Mouse (Mus musculus) thymus, postnatal 10 days (tissue): Measurements from ENCODE around the gene Zdhhc14.
A peak's percentile ranks its signal among the peaks of the same experiment; 100 is the strongest.

ENCODE experiments used
- DNase-seq, 2 experiments: peaks; one replicate each; pipeline ENCODE4 v3.0.0; 2021; ENCODE audit warnings: low spot score in 2 of 2

Gene Zdhhc14

DNA sequence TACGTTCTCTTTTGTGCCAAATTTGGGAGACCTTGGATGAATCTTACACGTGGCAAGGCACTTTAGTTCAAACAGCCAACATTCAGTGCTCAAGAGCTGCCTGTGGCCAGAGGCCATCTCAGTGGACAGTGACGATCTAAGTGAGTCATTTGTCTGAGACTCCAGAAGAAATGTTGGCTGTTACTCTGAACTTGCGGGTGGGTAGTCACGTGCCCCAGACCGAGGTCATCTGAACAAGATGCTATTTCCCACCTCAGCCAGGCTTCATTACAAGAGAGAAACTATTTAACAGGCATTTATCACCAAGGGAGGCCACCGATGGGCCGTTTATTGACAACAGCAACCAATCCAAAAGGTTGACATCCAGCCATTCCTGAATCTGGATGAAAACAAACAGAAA lies 174.3 kb downstream of the Zdhhc14 start:
- no peak for DNase-seq

DNA sequence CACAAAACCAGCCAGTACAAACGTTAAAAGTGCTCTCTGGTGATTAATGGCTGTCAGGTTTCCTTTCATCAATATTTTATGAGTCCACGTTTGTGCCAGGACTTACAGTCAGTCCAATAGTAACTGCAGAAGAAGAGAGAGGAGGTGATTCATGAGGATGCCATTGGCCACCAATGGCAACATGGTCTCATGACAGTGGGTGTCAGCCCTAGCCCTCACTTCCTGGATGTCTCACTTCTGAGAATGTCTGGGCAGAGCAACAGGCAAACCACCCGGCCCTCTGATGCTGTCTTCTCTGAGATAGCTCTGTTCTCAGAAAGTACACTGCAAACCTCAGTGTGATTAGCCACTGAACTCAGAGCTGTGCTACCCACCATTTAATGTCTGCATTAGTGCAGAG lies 176.1 kb downstream of the Zdhhc14 start:
- no peak for DNase-seq

DNA sequence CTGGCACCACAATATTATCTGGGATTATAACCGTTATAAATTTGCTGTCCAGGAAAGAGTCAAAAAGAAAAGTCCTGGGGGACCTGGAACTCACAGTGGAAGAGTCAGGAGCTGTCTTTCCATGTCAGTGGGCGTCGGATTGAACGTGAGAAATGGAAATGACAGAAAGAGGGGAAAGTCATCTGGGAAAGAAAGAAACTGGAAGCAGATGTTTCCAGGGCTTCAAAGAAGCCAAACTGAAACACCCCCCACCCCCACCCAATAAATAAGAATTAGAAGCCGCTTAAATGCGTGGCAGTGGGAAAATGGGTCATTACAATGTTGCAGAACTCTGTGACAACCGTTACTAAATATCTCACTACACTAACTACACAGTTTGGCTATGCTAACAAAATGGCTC lies 176.6 kb downstream of the Zdhhc14 start:
- no peak for DNase-seq

DNA sequence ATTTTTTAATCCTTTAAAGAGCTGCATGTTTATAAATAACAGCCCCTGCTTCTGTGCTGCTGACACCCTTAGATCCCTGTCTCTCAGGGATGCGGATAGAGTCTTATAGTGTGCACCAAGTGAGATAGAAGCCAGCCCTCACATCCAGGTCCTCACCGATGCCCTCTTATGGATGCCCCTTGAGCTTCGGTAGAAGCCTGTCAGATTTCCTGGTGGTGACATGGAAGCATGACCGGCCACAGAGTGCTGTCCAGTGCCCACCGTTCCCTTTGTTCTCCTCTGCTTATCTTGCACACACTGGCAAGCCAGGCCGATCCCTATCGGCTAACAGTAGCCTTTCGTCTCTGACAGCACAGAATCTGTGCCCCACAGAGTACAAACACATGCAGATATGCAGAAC lies 183.6 kb downstream of the Zdhhc14 start:
- peak in 1 of 2 experiments; percentile 15 for DNase-seq

DNA sequence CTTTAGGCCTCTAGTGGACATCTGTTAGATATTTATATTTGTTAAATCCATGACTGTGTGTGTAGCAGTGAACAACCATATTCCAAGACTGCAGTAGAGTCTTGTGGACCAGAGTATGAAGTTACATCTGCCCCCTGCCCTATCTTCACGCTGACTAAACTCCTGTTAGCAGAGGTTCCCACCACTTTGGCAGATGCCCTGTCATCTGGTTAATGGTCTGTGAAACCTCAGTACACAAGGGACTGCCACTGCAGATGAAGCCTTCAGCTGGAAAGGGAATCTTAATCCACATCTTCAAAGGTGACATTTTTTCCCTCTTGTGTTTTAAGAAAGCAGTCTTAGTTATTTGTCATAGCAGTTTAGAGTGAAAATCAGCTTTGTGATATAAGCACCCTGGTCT lies 187.0 kb downstream of the Zdhhc14 start:
- DNase-seq: no peak

DNA sequence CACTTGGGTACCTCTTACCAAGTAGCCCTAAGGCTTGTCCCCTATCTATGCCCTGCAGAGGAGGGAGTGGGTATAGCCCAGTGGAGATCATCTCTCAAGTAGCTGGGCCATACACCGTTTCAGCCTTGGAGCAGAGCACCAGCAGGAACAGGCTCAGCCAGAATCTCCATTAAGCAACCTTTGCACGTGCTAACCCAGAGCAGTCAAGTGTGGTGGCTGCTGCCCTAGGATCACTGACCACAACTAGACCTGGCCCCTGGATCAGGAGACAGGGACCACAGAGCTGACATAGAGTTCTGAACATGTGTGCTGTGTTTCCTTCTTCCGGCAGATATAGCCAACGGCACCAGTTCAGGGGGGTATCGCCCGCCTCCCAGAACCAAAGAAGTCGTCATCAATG lies 193.0 kb downstream of the Zdhhc14 start:
- DNase-seq: no peak

DNA sequence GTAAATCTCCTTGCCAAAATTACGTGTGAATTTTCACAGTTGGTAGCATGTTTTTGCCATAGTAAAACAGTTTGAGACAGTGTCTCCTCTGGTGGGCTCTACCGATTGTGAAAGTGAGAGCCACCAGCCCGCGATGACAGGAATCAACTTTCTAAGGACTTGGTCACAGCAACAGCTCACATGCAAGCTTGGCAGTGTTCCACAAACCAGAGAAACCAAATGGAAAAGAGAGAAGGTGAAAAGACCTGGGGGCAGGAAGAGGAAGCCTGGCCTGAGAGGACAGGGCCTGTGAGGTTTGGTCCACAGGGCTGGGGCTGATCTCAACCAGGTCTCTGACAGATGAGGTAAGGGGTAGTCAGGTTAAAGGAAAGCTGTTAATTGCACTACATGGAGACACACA lies 195.5 kb downstream of the Zdhhc14 start:
- DNase-seq: no peak

DNA sequence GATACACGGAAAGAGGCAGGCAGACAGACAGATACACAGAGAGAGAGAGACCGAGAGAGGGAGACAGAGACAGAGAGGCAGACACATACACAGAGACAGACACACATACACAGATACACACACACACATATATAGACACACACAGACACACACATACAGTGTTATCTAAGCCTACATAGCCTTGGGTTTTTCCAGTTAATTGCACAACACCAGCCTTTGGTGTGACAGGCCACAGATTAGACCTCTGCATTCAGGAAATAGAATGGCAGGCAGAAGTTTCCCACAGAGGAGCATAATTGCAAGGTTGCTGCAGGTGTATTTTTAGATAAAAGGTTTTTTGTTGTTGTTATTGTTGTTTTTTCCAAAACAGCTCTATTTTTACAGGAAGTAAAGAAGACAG lies 195.9 kb downstream of the Zdhhc14 start:
- no peak for DNase-seq

DNA sequence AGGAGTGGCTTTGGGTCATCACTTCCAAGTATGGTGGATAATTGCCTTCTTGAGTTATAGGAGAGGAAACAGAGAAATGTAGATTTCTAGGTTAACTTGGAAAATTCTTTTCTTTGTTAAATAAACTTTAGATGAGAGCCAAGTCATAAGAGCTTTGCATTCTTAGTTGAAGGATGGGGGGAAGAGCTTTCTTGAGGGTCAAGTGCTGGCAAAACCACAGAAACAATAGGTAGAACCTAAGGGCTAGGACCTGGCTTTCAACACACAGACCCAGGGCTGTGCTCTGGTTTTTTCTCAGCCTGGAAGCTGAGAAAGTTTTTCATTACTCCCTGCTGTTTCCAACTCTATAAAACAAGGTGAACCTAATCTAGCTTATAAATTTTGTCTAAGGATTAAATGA lies 196.3 kb downstream of the Zdhhc14 start:
- DNase-seq: no peak

DNA sequence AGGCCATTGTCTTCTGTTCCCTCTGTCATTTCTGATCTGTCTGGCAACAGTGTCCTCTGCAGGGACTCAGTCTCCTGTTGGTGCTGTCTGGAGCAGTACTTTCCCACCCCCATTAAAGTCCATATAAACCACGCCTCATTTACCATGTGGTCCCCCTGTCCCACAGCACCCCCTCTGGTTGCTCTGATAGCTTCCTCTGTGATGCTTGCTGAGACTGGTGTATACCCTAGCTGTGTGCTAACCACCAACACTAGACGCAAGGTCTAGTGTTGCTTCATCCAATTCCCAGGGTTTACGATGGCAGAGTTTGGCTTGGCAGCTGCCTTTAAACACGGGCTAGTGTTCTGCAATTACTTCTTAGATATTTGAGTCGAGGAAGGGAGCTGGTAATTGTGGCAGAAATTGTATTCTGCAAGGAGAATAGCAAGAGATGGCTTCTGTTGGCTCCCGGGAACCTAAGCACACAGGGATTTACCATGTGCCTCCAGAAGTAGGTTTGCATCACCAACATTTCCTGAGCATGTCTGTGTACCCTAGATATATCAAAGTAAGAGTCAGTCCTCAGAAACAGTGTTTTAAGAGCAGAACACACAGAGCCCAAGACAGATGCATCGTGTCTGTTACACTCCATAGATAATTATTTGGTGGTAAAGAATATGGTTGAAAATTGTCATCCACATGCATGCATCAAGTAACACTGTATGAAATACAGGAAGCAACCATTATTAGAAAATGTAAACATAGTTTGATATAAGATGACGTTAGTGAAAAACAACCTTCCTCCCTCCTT lies 198.6 kb downstream of the Zdhhc14 start:
- peak in 1 of 2 experiments; percentile 34 for DNase-seq

DNA sequence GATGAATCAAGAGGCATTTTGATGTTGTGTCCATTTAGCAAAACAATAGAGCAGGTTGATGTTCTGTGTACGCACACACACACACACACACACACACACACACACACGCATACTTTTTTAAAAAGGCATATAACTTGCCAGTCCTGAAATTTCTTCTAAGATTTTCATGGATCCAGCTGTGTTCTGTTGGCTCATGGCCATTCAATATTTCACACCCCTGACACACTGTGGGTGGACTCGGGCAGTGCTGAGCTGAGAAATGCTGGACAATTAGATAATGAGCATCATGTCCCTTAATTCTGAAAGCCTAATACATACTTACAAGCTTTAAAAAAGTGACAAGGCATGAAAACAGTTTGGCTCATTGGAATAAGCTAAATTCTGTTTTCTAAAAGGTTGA lies 200.3 kb downstream of the Zdhhc14 start:
- no peak for DNase-seq

DNA sequence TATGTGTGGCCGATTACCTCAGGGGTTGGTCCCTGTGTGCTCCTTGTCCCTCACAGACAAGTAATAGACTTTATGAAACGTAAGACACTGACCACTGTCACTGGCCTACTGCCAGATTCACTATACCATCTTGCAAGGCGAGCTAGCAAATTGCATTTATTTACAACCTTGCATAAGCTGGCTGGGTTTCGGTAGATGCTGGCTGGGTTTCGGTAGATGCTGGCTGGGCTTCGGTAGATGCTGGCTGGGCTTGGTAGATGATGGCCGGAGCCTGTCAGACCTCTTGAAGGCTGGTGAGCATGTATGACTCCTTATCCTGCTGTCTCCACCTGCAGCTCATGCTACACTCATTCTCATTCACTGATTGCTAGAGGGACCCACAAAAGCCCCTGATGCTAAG lies 200.9 kb downstream of the Zdhhc14 start:
- no peak for DNase-seq

DNA sequence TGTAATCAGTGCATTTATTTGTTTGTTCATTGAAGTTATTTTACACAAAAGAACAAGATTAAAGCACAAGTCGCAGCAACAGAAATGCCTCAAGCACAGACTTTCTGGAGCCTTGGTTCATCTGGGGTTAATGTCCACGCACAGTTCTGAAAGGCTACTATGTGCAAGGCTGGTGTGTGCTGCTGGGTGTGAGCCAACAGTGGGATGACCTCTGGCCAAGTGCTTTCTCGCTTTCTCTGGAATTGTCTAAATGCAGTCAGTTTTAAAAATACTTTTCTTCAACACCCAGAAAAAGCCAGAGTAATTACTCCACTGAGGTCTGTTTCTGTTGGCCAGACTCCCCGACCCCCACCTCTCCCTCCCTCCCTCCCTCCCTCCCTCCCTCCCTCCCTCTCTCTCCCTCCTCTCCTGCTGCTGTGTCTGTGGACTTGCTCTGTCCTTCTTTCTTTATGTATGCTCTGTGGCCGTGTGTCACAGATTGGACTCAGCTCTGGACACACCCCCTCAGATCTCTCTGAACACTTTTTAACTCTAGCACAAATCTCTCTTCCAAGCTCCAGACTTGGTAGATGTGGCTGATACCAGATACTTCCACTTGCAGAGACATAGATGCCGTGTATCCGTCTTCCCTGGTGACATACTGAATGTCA lies 206.2 kb downstream of the Zdhhc14 start:
- DNase-seq: no peak

DNA sequence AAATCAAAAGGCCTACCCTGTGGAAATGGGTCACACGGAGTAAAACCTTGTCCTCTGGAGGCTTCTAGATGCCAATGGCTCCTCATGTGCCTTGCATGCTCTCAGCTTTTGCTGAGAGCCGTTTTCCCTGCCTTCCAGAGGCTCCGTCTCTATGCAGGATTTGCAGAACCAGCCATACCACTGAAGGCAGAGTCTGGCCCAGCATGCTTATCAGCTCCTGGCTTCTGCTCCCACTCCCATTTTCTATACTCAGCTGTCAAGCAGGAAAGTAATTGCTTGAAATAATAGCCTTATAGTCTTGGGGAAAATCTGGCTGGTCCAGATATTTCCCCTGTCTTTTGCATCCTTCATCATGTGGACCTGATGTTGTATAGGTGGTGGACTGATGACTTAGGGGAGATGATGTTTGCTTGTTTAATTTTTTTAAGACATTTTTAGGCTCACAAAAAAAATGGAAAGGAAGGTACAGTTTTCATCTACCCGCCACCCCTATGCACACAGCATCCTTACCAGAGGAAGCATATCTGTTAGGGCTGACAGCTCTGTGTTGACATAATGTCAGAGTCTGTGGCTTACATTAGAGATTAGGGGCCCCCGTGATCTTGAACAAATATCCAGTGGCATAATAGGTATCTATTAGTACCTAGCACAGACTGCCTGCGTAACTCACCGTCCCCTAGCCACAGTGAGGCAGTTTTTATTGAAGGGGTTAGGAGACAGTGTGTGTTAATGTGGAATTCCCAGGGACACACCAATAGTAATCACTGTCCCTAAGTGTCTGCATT lies 218.2 kb downstream of the Zdhhc14 start:
- DNase-seq: no peak

DNA sequence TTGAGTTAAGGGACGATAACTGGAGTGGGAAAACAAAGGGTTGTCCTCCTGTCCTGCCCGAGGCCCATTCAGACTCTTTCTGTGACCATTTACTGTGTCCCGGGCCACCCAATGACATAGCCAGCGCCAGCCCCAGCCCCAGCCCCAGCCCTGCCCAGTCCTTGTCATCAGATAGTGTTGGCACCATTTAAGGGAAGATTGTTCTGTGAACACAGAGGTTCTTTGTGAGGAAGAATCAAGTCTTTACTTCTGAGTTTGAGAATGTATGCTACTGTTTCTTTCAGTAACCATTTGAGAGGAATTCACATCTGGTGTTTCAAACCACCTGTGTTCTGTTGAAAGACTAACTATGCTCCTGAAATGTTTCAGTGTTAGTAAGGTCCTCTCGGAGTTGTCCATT lies 219.5 kb downstream of the Zdhhc14 start:
- DNase-seq: no peak

DNA sequence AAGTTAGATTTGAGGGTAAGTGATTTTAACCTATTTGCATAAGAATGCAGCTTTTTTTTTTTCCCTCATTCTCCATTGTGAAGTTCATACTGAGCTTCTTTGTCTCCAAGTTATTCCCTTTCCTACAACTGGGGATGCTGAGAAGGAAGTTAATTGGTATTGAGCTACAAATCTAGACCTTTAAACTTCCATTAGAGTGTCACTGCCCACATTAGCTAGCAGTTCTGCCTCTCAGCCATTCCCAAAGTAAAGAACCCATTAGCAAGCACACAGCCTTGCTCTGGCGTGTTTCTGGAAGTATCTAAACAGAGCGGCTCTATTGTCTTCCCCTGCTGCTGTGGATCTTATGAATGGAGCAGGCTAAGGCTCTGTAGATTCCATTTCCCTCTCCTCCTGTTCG lies 220.8 kb downstream of the Zdhhc14 start:
- no peak for DNase-seq

DNA sequence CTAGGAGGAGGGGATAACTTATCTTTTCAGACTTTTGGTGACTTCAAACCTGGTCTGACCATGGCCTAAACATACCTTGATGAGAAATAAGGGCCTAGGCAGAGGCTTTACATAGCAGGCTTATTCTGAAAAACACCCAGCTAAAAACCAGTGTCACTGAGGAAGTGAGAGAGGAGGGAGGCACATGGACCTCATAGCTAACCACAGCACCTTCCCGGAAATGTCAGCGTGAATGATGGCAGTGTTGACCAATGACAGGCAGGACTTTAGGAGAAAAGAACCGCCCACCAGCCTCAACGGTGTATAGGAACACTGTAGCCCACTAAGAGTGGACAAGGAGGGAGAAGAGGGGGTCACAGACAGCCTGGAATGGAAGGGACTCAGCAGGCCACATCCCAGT lies 224.6 kb downstream of the Zdhhc14 start:
- DNase-seq: no peak

DNA sequence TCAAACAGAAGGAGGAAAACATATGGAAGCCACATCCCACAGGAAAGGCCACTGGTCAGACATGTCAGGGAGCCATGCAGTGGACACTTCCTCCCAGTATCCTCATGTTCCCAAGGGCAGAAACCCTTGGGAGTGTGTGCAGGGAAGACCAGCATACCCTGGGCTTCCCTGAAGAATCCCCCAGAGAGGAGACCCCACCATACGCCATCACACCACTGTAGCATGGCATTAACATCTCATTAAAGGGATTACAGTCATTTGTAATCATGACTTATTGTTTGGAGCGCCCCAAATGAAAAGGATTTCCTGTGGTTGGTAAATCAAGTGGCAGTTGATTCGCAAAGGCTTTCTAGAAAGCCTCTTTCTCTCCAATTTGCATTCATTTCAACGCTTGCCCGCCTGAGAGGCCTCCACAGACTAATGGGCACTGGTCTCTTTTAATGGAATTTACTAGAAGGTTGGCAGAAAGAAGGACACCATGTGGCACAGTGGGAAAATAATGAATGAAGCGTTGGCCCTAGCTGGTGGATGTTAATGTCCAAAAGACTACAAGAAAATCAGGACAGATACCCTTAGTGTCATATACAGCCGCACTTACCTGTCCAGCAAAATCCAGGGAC lies 226.5 kb downstream of the Zdhhc14 start:
- no peak for DNase-seq

DNA sequence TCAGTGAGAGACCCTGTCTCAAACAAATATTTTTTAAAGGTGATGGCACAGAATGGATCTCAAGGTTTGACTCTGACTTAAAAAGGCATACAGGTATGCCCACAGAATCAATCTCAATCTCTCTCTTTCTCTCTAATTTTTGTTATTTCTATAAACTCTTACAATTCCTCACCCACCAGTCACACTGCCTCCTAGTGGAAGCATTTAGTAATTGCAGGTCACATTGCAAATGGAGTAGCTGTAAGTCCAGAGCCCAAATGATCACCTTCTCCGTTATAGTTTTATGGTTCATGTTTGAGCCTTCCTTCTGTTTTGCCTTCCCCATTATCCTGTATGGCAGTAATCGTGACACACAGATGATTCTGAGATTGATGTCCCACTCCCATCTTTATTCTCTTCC lies 230.4 kb downstream of the Zdhhc14 start:
- DNase-seq: no peak

DNA sequence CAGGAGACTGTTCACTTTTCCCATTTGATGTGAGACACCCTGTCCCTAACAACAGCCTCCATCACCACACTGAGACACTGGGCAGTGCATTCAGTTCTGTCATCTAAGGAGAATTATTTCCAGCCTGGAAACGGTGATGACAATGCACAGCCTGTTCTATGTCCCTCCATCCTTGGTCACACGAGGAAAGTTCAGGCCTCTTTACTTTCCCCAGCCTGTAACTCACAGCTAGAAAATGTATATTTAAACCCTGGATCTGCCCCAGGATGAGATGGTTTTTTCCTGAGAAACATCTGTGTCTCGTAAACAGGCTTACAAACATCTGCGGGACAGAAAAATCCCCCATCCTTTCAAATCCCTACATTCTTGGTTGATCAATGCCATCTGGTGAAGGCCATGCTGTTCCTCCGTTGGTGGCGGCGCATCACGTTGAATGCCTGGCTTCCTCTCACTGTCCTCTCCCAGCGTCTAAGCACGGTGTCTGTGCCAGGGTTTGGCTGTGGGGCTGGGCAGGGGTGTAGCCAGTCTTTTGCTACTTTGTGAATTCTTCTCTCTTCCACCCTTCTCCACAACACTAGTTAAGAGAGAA lies 231.3 kb downstream of the Zdhhc14 start:
- DNase-seq: no peak

DNA sequence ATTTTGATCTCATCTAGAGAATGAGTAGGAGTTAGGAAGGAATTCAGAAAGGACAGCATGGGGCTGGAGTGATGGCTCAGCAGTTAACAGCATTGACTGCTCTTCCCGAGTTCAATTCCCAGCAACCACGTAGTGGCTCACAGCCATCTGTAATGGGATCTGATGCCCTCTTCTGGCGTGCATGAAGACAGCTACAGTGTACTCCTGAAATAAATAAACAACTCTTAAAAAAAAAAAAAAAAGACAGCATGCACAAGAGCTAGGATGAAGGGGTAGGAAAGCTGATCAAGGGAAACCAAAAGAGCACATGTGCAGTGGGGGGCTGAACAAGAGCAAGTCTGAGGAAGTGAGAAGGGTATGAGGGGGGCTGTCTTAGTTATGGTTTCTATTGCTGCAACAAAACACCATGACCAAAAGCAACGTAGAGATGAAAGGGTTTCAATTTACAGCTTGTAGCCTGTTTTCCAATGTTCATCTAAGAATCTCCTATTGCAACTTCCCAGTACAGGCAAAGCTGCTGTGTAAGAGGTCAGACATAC lies 237.3 kb downstream of the Zdhhc14 start:
- DNase-seq: no peak

DNA sequence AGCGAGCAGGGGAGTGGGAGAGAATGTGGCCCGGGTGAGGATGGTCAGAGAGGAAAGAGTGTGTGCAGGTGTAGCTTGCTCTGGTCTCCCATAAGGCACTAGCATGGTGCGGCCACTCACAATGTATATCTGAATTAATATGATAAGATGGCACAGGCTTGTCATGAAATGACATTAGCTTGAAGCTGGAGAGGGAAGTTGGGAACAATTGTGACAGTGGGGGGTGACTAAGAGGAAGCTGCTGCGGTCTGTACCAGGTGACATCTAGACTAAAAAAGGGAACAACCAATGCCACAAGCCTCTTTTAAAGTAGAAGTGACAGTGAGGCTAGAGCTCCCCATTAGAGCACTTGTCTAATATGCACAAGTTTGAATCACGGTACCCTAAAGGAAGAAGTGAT lies 238.2 kb downstream of the Zdhhc14 start:
- no peak for DNase-seq
